Mouse (Mus musculus) urinary bladder, postnatal 36 days (tissue): ENCODE data around the gene Rnf213.
"Not testable (repeated sequence)": the region's sequence is repeated elsewhere in the genome, so short reads cannot be mapped to it uniquely, and the experiment has no call there.

ENCODE experiments used
- DNase-seq, 2 experiments: peaks; one replicate each; pipeline ENCODE4 v3.0.0; 2022; ENCODE audit warnings: low spot score in 2 of 2, mixed read lengths in 1 of 2

Rnf213 gene

DNA sequence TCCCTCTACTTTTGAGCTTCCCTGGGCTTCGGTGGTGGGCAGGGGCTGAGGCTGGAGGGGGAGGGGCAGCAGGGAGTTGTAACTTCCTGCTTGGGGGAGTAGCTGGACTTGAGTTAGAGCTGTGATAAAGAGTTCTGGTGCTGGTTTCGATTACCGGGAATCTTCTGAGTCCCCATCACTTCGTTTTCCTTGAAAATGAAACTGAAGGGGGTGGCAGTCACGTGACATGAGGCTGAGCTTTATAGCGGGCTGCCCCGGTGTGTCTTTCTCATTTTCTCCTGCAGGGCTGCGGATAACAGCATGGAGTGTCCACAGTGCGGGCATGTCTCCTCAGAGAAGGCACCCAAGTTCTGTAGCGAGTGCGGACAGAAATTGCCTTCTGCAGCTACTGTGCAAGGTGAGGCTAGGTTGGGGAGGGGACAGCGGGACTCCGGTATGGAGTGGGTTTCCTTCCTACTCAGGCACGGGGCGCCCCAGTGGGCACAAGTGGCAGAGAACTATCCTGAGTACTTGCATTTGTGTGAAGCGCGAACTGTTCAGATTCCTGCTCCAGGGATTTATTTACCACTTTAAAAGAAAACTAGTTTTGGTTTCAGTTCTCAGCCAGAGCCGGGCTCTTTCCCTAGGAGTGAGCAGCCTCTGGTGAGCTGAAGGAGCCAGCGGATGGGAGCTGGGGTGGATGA lies at the start of gene Rnf213:
Gene Rnf213, plus strand, starts transcription at position 301 of the 683 bp plus-strand sequence.
- peak; percentile 52 to 68 for DNase-seq

DNA sequence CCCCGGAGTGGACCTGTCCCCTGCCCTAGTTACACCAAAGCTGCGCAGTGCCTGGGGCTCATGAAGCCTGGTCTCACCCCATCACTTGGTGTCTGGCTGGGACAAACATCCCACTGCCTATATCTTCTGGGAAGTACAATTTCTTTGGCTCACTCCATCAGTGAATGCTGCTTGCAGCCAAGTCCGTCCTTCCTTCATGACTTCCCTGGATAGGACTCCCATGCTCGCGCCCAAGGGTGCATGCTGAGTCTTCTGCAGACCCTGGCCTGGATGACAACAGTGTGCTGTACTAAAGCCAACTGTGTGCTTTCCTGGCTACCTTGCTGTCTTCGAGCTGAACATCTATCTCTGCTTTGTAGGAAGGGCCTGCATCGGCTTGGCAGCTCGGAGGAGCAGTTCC lies 48.7 kb upstream of the Rnf213 start:
- DNase-seq = no peak

DNA sequence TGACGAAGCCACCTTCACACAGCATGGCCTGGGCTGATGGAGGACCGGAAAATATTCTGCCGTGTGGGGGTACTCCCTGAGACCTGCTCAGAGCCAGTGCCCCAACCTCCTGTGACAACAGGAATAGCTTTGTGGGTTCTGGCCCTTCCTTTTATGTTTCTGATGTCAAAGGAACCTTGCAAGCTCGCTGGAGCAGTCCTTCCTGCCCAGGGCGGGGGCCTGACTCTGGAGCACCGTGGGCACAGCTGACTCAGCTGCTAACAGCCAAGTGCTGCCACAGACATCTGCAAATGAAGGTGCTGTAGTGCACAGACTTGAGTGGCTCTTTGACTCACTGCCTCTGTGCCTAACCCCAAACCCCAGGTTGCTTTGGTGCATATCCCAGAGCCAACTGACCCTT lies 48.0 kb upstream of the Rnf213 start:
- no peak for DNase-seq

DNA sequence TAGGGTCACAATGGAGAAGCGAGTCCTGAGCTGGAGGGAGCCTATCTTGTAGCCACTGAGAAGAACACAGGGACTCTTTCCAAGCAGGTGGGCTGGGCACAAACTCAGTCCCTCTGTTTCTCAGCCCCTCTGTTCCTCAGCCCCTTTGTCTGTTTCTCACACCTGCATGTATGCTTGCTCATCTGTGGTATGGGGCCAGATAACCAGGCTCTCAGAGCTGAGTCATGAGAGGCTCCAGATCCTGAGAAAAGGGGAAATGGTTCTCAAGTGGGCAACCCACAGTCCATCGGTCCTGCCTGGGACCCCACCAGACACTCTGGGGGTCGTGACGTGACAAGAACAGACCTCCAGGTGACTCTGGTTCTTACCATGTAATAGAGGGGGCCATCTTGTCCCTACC lies 45.8 kb upstream of the Rnf213 start:
- DNase-seq = no peak

DNA sequence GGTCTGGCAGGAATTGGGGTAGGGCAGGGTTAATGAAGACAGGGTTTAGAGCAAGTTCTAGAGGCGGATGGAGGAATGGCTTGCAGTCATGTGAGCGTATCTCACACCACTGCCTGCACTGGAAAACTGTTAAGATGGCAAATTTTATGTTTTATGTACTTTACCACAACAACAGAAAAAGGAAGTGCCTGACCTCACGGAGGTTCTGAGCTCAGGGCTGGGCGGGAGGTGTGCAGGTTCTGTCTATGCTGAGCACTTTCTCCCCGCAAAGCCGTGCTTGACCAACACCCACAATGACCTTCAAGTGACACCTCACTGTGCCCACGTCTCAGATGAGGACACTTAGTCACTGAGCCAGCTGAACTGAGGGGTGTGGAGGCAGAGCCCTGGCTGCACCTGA lies 40.8 kb upstream of the Rnf213 start:
- no peak for DNase-seq

DNA sequence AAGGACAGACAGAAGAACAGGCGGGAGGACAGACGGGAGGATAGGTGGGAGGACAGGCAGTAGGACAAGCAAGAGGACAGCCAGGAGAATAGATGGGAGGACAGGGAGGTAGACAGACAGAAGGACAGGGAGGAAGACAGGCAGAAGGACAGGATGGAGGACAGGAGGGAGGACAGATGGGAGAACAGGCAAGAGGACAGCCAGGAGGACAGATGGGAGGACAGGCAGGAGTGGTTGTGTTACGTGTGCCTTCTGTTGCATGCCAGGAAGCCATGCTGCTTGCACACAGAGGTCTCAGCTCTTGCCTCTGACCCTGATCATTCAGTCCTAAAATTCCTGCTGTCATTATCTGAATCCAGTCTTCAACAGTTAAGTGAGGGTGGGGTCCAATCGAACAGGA lies 39.0 kb upstream of the Rnf213 start:
- DNase-seq = no peak

DNA sequence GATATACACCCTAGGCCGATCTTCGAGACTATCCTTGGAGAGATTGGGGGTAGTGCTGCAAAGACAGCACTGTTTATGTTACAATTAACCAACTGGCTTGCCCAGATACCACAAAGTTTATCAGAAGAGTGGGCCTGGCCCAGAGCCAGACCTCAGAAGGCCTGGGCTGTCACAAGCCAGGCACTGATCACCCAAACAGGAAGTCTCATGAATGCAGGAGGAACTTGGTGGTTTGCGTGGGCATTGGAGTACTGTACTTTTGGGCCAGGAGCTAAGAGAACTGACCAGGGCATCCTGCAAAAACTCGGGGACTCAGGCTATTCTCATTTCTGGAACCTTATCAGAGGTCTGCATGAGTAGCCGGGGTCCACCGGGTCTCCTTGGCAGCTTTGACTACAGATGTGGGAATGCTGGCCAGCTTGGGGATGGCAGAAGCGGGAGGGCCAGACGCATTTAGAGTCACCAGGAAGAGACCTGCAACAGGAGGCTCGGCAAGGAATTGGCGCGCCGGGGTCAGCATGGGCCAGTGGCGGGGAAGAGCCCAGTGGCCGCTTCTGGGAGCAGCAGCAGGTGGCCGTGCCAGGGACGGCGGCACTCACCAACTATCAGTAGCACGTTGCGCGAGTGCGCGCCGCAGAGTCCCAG lies 38.0 kb upstream of the Rnf213 start:
- DNase-seq = peak; percentile 18 to 43

DNA sequence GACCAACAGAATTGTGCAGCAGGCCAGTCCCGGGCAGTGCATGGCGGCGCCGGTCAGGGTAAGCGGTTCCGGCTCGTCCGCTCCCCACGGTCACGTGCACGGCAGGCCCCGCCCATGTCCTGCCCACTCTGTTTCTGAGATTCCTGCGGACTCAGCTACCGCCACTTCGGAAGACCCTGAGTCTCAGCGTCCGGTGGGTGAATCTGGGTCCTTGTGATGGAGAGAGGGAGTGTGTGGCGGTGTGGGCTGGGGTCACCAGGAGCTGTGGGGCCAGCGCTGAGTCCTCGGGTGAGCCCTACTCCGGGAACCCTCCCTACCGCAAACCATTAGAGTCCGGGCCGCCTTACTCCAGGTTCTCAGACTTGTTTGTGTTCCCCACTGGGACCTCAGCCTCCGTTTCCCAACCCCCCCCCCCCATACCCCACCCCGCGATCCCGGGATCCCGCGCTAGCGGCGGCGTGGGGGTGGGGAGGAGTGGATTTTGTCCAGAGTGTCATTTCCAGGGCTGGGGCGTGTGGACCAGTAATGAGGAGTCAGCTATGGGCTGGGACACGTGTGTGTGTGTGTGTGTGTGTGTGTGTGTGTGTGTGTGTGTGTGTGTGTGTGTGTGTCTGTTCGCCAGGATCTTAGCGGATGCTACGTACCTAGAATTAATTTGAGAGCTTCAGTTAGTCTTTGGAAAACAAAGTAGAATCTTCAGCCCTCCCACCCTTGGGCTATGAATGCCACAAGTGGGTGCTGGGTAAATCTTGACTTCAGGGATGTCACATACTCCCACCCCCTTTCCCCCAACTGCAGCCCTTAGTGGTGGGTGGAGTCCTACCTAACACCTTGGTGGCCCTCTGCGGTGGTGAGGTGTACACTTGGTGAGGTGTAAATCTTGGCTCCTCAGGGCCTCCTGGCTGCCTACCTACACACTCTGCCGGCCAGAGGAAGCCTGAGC lies 37.2 kb upstream of the Rnf213 start, which contains the start of the genes Sgsh and Slc26a11:
Gene Sgsh, minus strand, starts transcription at position 94 of the 943 bp plus-strand sequence.
Gene Slc26a11, plus strand, starts transcription at position 115 of the 943 bp plus-strand sequence.
- peak; percentile 85 to 91 for DNase-seq

DNA sequence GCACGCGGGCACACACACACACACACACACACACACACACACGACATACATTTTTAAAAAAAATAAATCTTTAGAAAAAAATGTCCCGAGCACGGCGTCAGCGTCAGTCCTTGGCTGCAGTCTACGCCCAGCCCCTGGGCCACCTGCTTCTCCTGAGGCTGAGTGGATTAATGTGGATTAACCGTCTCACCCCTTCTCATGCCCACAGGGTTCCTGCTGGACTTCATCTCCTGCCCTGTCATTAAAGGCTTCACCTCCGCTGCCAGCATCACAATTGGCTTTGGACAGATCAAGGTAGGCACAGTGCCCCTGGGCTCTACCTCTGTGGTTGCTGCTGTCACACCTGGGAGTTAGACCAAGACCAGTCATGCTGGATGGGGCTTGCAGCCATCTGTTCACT lies 33.8 kb upstream of the Rnf213 start:
- DNase-seq = no peak

DNA sequence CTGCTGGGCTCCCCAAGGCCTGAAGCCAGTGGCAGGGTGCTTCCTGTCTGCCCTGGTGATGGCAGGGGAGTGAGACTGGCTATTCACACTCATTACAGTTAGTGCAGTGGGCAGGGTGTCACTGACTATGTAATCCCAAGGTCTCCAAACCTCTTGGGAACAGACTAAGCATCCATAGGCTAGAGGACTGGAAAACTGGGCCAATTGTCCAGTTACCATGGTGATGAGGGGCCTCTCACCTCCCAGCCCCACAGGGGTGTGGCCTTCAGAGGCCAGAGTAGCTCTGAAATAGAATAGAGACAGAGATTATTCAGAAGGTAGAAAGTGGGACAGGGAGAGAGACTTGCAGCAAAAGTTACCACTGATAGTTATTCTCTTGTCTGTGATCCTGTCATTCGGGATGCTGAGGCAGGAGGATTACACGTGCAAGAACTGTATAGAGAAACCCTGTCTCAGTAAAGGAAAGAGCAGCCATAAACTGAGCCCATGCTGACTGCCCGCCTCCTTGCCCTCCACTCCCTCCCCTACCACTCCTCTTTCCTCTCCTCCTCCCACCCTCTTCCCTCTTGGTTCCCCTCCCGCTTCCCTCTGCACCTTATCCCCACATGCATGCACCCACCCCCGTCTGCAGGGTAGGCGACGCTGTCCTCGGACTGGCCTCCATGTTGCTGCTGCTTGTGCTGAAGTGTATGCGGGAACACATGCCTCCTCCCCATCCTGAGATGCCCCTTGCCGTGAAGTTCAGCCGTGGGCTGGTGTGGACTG lies 29.9 kb upstream of the Rnf213 start:
- no peak for DNase-seq

DNA sequence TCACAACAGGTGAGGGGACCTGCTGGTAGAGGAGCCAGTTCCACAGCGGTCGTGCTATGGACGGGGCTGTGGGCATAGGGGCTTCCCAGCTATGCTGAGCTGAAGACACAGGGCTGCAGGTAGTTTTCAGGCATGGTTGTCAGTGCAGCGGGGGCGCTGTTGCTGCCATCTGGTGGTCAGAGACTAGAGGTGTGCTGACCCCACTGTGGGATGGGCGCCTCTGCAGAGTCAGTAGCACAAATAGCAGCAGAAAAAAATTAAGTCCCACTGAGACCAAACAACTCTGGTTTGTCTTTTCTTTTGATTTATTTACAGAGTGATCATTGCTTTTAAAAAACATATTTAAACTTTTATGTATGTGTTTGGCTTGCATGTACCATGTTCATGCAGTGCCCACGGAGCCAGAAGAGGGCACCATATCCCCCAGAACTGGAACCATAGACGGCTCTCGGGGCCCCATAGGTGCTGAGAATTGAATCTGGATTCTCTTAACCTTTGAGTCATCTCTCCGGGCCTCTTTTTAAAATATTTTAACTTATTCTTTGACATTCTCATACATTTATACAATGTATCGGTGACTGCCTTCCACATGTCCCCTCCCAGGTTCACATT lies 29.3 kb upstream of the Rnf213 start:
- peak; percentile 54 to 65 for DNase-seq

DNA sequence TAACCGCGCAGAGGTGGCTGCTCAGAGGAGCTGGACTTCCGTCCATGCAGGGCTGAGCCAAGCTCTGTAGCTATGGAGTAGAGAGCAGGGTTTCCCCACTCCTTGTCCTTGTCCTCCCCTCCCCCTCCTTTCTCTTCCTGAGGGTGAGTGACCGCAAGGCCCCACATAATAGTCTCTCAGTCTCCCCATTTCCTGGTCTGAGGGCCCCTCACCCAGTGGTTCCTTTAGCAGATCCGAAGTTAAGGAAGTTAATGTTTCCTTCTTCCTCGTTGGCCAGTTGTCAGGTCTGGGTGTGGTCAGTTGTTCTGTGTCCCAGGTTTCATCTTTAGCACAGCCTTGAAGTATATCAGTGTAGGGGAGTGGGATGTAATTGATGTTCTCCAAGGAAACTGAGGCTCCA lies 17.5 kb upstream of the Rnf213 start:
- no peak for DNase-seq

DNA sequence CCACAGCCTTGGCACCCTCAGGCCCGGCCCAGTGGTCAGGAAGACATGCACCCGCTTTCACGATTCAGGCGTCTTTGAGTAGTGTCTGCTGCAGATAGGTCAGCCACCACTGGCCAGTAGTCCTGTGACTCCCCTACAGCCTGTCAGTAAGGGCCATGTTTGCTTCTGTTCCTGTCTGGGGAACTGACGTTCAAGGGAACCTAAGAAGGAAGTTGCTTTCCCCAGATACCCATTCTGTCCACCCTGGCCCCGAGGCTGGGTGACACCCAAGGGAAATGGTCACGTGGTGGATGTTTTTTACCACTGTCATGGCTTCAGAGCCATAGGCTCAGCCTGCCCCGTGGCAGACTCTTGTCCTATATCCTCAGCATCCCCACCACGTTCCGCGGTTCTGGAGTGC lies 15.6 kb upstream of the Rnf213 start:
- DNase-seq = no peak

DNA sequence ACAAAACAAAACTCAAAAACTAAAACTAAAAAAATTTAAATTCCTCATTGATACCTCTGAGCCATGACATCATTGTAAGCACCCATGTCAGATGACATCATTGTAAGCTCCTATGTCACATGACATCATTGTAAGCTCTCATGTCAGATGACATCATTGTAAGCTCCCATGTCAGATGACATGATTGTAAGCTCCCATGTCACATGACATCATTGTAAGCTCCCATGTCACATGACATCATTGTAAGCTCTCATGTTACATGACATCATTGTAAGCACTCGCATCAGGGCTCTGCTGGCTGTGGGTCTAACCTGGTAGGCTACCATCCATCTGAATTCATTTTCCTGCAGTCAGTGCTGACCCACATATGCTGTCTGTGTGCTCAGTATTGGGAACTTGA lies 14.3 kb upstream of the Rnf213 start:
- DNase-seq = no peak

DNA sequence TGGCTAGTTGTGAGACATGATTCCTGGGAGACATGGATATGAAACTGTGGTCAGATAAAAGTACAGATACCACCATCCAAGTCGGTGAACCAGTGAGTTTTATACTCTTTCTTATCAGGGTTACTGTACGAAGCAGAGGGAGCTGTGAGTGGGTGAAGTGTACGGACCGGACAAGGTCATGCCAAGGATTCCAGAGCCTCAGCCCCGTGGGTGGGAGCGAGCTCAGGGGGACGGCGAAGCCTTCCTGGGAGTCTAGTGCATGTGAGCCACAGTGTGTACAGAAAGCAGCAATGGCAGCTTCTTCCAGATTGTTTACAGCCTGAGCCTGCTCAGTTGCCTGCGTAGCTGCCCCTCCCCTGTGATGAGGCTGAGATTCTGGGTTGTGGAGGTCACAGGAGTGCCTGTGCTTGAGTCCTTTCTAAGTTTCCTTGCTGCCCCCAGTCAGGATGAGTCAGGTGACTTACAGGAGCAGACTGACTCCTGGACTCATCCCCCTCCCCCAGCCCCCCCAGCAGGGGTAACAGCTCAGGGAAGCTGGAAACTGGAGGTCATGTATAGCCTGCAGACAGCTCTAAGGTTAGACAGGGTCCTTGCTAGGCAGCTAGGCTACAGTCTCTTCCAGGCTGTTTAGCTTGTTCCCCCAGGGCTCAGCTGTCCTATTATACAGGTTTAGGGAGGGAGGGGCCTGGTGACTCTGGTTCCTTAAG lies 11.1 kb upstream of the Rnf213 start:
- DNase-seq = no peak

DNA sequence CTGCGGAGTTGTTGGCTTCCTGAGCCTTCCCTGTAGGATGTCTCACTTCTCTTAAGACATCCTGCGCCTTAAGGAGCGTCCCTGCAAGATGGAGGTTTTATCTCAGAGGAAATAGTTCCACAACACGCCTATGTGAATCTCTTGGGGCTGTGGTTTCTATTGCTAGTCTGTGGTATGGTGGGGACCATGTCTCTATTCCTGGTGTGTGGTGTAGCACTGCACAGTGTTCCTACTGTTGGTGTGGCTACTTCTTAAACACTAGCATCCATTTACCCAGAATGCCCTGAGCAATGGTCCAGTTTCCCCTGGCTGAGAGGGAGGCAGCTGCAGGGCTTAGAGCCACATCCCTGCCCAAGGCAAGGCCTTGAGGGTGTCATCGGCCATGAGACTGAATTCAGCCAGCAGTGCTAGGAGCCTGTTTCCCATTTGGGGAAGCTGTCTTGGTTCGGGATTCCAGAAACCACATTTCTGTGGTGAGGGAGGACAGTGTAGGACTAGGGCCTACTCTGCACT lies 10.5 kb upstream of the Rnf213 start:
- no peak for DNase-seq

DNA sequence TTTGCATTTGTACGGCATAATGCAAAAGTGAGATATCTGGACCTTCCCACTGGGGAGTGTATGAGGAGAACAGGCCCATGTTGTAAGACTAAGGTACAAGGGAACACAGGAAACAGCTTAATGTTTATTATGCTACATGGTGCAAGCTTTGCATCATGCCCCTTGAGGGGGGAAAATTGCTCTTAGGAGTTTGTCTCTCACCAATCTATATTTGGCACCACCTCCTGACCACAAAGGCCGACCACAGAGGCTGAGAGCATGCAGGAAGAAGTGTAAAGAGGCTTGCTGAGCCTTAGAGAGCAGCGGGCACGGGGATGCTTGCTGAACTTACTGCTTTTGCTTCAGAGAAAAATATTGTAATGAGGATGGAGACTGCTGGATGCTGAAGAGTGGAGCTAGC lies 8.0 kb upstream of the Rnf213 start:
- no peak for DNase-seq

DNA sequence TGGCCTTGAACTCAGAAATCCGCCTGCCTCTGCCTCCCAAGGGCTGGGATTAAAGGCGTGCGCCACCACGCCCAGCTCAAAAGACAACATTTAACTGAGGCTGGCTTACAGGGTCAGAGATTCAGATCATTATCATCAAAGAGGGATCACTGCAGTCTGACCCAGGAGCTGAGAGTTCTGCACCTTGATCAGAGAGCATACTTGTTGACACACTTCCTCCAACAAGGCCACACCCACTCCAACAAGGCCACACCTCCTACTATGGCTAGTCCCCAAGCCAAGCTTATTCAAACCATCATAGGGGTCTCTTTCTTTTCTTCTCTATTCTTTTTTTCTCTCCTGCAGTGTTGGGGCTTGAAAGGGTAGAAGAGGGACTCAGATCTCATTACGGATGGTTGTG lies 6.6 kb upstream of the Rnf213 start:
- DNase-seq = no peak

DNA sequence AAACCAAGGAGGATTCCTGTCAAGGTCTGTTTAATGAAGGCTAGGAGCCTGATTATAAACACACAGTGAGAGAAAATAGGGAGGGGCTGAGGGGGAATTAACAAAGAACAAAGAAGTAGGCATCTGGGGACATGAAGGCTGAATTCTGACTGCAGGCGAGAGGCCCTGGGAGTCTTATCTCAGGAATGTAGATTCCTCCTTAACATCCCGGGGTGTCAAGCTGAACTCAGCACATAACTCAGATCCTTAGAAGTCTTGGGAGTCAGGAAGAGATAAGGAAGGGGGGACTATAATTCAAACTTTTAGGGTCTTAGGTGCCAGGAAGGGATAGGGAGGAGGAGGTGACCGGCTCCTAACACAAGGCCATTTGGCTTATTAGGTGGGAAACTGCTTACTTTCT lies 5.6 kb upstream of the Rnf213 start:
- DNase-seq = not testable (repeated sequence)

DNA sequence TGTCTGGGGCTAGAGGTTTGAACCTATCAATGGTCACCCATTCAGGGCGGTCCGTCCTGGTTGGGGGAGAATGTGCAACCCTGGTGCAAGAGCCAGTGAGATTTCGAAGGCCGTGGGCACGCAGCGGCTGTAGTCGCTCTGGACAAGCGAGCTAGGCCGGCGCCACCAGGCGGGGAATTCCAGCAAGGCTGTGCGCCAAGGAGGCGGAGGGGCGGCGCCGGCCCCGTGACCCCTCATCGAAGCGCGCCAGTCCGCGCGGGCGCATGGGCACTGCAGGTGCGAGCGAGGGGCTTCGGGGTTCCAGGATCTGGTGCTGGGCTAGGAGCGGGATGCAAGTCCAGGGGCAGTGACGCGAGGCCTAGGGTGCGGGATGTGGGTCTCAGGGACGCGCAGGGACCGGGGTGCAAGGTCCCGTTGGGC lies 3.0 kb upstream of the Rnf213 start:
- DNase-seq = peak; percentile 62 to 83
